Mouse (Mus musculus): ENCODE measurements around the gene Bace2. TPM values are rescaled to one million over a fixed set of nuclear protein-coding genes. Genes with fewer than 3 reads are reported as not detected.

The Bace2 gene
- polyA plus RNA-seq, 2 experiments: 2.1 to 11.8 TPM

DNA sequence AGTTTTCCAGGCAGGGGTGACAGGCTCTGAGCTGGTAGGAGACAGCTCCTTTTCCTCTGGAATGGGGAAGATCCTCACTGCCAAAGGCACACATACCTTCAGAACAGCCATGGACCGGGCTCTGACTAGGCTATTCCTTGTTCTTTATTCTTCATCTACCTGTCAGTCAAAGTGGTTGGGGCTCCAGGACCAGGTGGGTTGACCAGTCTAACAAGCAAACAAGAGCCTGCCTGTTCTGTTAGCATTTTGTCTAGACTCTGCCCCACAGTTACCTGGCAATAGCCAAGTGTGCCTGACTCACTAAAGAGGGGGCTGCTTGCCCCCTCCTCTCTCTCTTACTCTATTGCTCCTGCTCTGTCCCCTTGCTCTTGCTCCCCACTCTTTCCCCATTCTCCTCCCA, 135.8 kb downstream of the Bace2 start:
- Histone ChIP-seq H3K27me3 (ENCODE audit: control insufficient read depth, insufficient read depth, low read length) (no peaks in the 10 kb centered on the region), H3K9ac (ENCODE audit: low read depth, low read length, severe bottlenecking) (no peak overlapping the region), H3K9me3 (ENCODE audit: control insufficient read depth, low read length) (no peaks in the 10 kb centered on the region), H3K4me1 (ENCODE audit: control insufficient read depth, insufficient read depth, low read length) (no peaks in the 10 kb centered on the region), H3K4me3 (replicated peaks; ENCODE audit: low read length) (no peak overlapping the region), H3K27ac (replicated peaks; ENCODE audit: low read depth, low read length) (no peak overlapping the region), H3K36me3 (ENCODE audit: control insufficient read depth, insufficient read depth, low read length) (no peaks in the 10 kb centered on the region), H3K4me2 (replicated peaks; ENCODE audit: low read depth, low read length, severe bottlenecking) (no peak overlapping the region)
- 62% methylated on average over 1 of the region's 1 CpGs for WGBS
- DNase-seq (ENCODE audit: low spot score) (no peak), ATAC-seq (ENCODE audit: low FRiP score, low read depth) (no peak)
- no peak for TF ChIP-seq POLR2A (IDR thresholded peaks at IDR 0.05; ENCODE audit: borderline replicate concordance, extremely low read depth, insufficient read depth, insufficient read length)

Other genes starting within 250 kb of the Bace2 start
- gene Dscam, start 186.0 kb upstream of the Bace2 start, polyA plus RNA-seq (2012; rRNA removed): 0.15 and 0.20 TPM in 2 replicates
- gene Dscam, start 186.0 kb upstream of the Bace2 start, polyA plus RNA-seq (2014; fragmentation: Nextera tagmentation; extraction: Ambion mirVana): 0.11 and 0.17 TPM in 2 replicates
- gene Mx1, start 106.2 kb downstream of the Bace2 start, polyA plus RNA-seq (2012; rRNA removed): 0.58 and 0.64 TPM in 2 replicates
- gene Mx1, start 106.2 kb downstream of the Bace2 start, polyA plus RNA-seq (2014; fragmentation: Nextera tagmentation; extraction: Ambion mirVana): 0.30 and 0.37 TPM in 2 replicates
- not detected in 2 replicates for gene Fam3b, start 158.1 kb downstream of the Bace2 start, polyA plus RNA-seq (2012; rRNA removed)
- gene Fam3b, start 158.1 kb downstream of the Bace2 start, polyA plus RNA-seq (2014; fragmentation: Nextera tagmentation; extraction: Ambion mirVana): 0.29 TPM in 1 of 2 replicates, not detected in the other